Mouse (Mus musculus) liver, embryonic 16.5 days (tissue): ENCODE results near the gene Ddx1. TPM values are rescaled to one million over a fixed set of nuclear protein-coding genes. Genes with fewer than 3 reads are reported as not detected.
A peak's percentile ranks its signal among the peaks of the same experiment; 100 is the strongest.

Experiments
- ATAC-seq: fragments of 200-750 bp; cut with Nextera tagmentation; 2 replicates; pipeline ENCODE4 v1.8.0; 2017; ENCODE audit warnings: low read depth, mild to moderate bottlenecking, moderate number of reproducible peaks, moderate library complexity
- H3K27ac ChIP-seq: fragments of 300-500 bp; sonication (generic); 2 replicates; pipeline ENCODE4 v1.5.1; 2014; ENCODE audit warnings: mild to moderate bottlenecking, low read length
- H3K27me3 ChIP-seq: fragments of 300-500 bp; sonication (generic); 2 replicates; pipeline ENCODE4 v1.6.1; 2014; ENCODE audit warnings: low read depth, low read length, mixed read lengths; ENCODE audit not compliant: control insufficient read depth, insufficient read depth
- H3K36me3 ChIP-seq: fragments of 300-500 bp; sonication (generic); 2 replicates; pipeline ENCODE4 v1.6.1; 2014; ENCODE audit warnings: mild to moderate bottlenecking; ENCODE audit not compliant: control insufficient read depth, insufficient read depth
- H3K4me1 ChIP-seq: fragments of 300-500 bp; sonication (generic); 2 replicates; pipeline ENCODE4 v1.6.1; 2014; ENCODE audit warnings: low read depth, low read length, mixed read lengths; ENCODE audit not compliant: control insufficient read depth
- H3K4me2 ChIP-seq: fragments of 300-500 bp; sonication (generic); 2 replicates; pipeline ENCODE4 v1.6.1; 2014; ENCODE audit warnings: low read depth, low read length, mixed read lengths
- H3K4me3 ChIP-seq: fragments of 300-500 bp; sonication (generic); 2 replicates; pipeline ENCODE4 v1.5.1; 2014; ENCODE audit warnings: low read depth, mild to moderate bottlenecking, low read length
- H3K9ac ChIP-seq: fragments of 300-500 bp; sonication (generic); 2 replicates; pipeline ENCODE4 v1.6.1; 2014; ENCODE audit warnings: low read depth, low read length
- H3K9me3 ChIP-seq: fragments of 300-500 bp; sonication (generic); replicated peaks from 2 replicates; pipeline ENCODE4 v1.6.1; 2016; ENCODE audit warnings: low read length; ENCODE audit not compliant: control insufficient read depth
- WGBS: fragments of 180-500 bp; shearing (Covaris S2); extraction: QIAGEN DNeasy Blood & Tissue Kit; methylation state at CpG from one replicate; pipeline ENCODE4 v1.1.7; 2014; ENCODE audit not compliant: insufficient replicate concordance; 5-methylcytosine and 5-hydroxymethylcytosine counted together
- polyA plus RNA-seq: library from polyadenylated mRNA; unstranded; fragments of >200 nt; fragmentation: Nextera tagmentation; extraction: Ambion mirVana; gene quantifications from 2 replicates; pipeline ENCODE4 v1.2.1, GENCODE M21; 2015

Ddx1 gene
- polyA plus RNA-seq, 1 experiment from 2014 or later = 51.4 TPM

GRCm38 (mm10) chr12:13177606-13178005 lies 71.4 kb downstream of the Ddx1 start:
- H3K36me3 ChIP-seq = no peaks in the 10 kb centered on the region
- ATAC-seq = no peak
- H3K4me1 ChIP-seq = peaks cover 36% of the 10 kb centered on the region
- WGBS = 42% methylated on average over 6 of the region's 6 CpGs
- H3K27me3 ChIP-seq = no peaks in the 10 kb centered on the region
- no peak overlapping the region for H3K9ac ChIP-seq
- H3K4me2 ChIP-seq = no peak overlapping the region
- no peak overlapping the region for H3K4me3 ChIP-seq
- H3K27ac ChIP-seq = peak overlapping the region; percentile 15; the same call in 1 of the 2 replicates
- no peaks in the 10 kb centered on the region for H3K9me3 ChIP-seq

GRCm38 (mm10) chr12:13176927-13177326 lies 72.1 kb downstream of the Ddx1 start:
- Histone ChIP-seq H3K4me3 (no peak overlapping the region), H3K9ac (no peak overlapping the region), H3K27ac (no peak overlapping the region), H3K9me3 (no peaks in the 10 kb centered on the region), H3K36me3 (no peaks in the 10 kb centered on the region), H3K4me2 (no peak overlapping the region), H3K4me1 (peaks cover 30% of the 10 kb centered on the region), H3K27me3 (no peaks in the 10 kb centered on the region)
- ATAC-seq = no peak
- WGBS = 47% methylated on average over 3 of the region's 3 CpGs

- WGBS = 50% methylated on average over 2 of the region's 2 CpGs
- H3K9me3 ChIP-seq = no peaks in the 10 kb centered on the region
- H3K27ac ChIP-seq = no peak overlapping the region
- H3K27me3 ChIP-seq = no peaks in the 10 kb centered on the region
- H3K36me3 ChIP-seq = no peaks in the 10 kb centered on the region
- H3K4me1 ChIP-seq = peaks cover 22% of the 10 kb centered on the region
- no peak overlapping the region for H3K4me3 ChIP-seq
- no peak overlapping the region for H3K9ac ChIP-seq
- H3K4me2 ChIP-seq = no peak overlapping the region
- ATAC-seq = no peak
Measured at GRCm38 (mm10) chr12:13176136-13176535, 72.9 kb downstream of the Ddx1 start.

- Histone ChIP-seq H3K9ac (no peak overlapping the region), H3K9me3 (no peaks in the 10 kb centered on the region), H3K27ac (no peak overlapping the region), H3K27me3 (no peaks in the 10 kb centered on the region), H3K4me3 (no peak overlapping the region), H3K36me3 (no peaks in the 10 kb centered on the region), H3K4me2 (no peak overlapping the region), H3K4me1 (peaks cover 14% of the 10 kb centered on the region)
- no peak for ATAC-seq
- WGBS = 80% methylated on average over 6 of the region's 6 CpGs
Measured at GRCm38 (mm10) chr12:13174022-13174421, 75.0 kb downstream of the Ddx1 start.

GRCm38 (mm10) chr12:13168073-13168472 lies 80.9 kb downstream of the Ddx1 start:
- no peak for ATAC-seq
- WGBS = 37% methylated on average over 1 of the region's 1 CpGs
- no peak overlapping the region for H3K4me2 ChIP-seq

GRCm38 (mm10) chr12:13167116-13167515 lies 81.9 kb downstream of the Ddx1 start:
- no peak overlapping the region for H3K4me3 ChIP-seq
- H3K9me3 ChIP-seq = no peaks in the 10 kb centered on the region
- H3K9ac ChIP-seq = no peak overlapping the region
- no peaks in the 10 kb centered on the region for H3K27me3 ChIP-seq
- no peaks in the 10 kb centered on the region for H3K4me1 ChIP-seq
- ATAC-seq = no peak
- H3K27ac ChIP-seq = no peak overlapping the region
- WGBS = 61% methylated on average over 5 of the region's 5 CpGs
- no peaks in the 10 kb centered on the region for H3K36me3 ChIP-seq
- no peak overlapping the region for H3K4me2 ChIP-seq

More at GRCm38 (mm10) chr12:13168073-13168472, 80.9 kb downstream of the Ddx1 start:
- no peak overlapping the region for H3K9ac ChIP-seq
- H3K4me3 ChIP-seq = no peak overlapping the region
- no peak overlapping the region for H3K27ac ChIP-seq
- H3K4me1 ChIP-seq = no peaks in the 10 kb centered on the region
- H3K9me3 ChIP-seq = no peaks in the 10 kb centered on the region
- no peaks in the 10 kb centered on the region for H3K36me3 ChIP-seq
- no peaks in the 10 kb centered on the region for H3K27me3 ChIP-seq

Other genes with a start within 250 kb of the Ddx1 start
- 4.4 and 5.1 TPM in 2 replicates for gene Nbas, start 19.9 kb upstream of the Ddx1 start, polyA plus RNA-seq